In the genomic region with DNA sequence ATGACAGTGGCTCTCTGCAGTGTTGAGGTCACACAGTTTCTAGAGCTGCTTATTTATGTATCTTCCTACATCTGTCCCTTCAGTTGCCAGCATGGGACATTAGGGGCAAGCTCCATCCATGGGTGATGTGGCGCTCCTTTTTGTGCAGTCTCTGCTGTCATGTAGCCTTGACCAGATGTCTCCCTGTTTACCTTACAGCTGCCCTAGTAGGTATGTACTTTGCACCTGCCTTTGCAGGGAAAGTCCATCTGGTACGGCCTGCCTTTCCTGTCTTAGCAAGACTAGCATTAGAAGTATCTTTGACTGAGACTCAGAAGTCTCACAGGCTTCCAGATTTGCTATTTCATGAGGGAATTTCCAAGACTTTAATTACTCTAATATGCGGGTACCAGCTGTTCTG, we compare ENCODE assay signal across 11 mouse cellular contexts. TPM values are rescaled to one million over a fixed set of nuclear protein-coding genes. Genes with fewer than 3 reads are reported as not detected.
"Had no signal": no experiment of that assay in that cellular context is flagged by ENCODE, and none has a peak within 500 bp of the region (broad histone marks: within the 10 kb centered on the region; RNA-seq: fewer than 3 reads in every experiment).

No protein-coding gene starts in this region.

- H3K9ac ChIP-seq: hindbrain, embryonic 15.5 days; limb, embryonic 12.5 days; midbrain, embryonic 12.5 days had no signal

- H3K4me1 ChIP-seq: limb, embryonic 12.5 days; midbrain, embryonic 12.5 days had no signal

- H3K27me3 ChIP-seq: hindbrain, embryonic 15.5 days; limb, embryonic 12.5 days; midbrain, embryonic 12.5 days had no signal

- DNase-seq: kidney, adult 9 months; layer of hippocampus, adult 9-11 months; lung, adult 18-20 months; right cerebral cortex, postnatal 25 days; thymus, postnatal 36 days had no signal

- H3K27ac ChIP-seq: hindbrain, embryonic 15.5 days; kidney, postnatal 0 days; limb, embryonic 12.5 days; midbrain, embryonic 12.5 days had no signal

- H3K9me3 ChIP-seq: hindbrain, embryonic 15.5 days; limb, embryonic 12.5 days; midbrain, embryonic 12.5 days had no signal

- ATAC-seq: inflammation-experienced regulatory T-cells, adult 6 months had no signal

- H3K4me2 ChIP-seq: hindbrain, embryonic 15.5 days; limb, embryonic 12.5 days; midbrain, embryonic 12.5 days had no signal

- H3K4me3 ChIP-seq: hindbrain, embryonic 15.5 days; limb, embryonic 12.5 days; midbrain, embryonic 12.5 days had no signal

RNA-seq across cellular contexts. Expression of a gene that starts 11.8 kb away (rescaled TPM):
- polyA plus RNA-seq: small intestine, adult 2 months had no signal
